Mouse (Mus musculus): Measurements from ENCODE around the gene Ppp1r3e. TPM values are rescaled to one million over a fixed set of nuclear protein-coding genes. Genes with fewer than 3 reads are reported as not detected.
A peak's percentile ranks its signal among the peaks of the same experiment; 100 is the strongest.

The Ppp1r3e gene
- total and polyA plus RNA-seq, 3 experiments: 0.87 to 8.7 (median 1.2) TPM

- Histone ChIP-seq H3K36me3 (replicated peaks) (no peaks in the 10 kb centered on the region), H3K4me3 (ENCODE audit: low read depth, low read length) (no peak overlapping the region), H3K9me3 (replicated peaks) (no peaks in the 10 kb centered on the region), H3K4me1 (ENCODE audit: insufficient read depth, low read depth, low read length) (peaks cover 2% of the 10 kb centered on the region; the same call in 1 of the 2 replicates), H3K27me3 (ENCODE audit: insufficient read depth, low read length) (peaks cover 51% of the 10 kb centered on the region)
- no peak for ATAC-seq (ENCODE audit: extremely low read depth, insufficient number of reproducible peaks, low FRiP score, poor library complexity, severe bottlenecking)
- no peak for TF ChIP-seq TAL1 (conservative IDR thresholded peaks at IDR 0.05; ENCODE audit: low read depth, low read length)
- no peak for DNase-seq (ENCODE audit: low spot score)
Observed at GRCm38 (mm10) chr14:54913343-54913742, 36.0 kb upstream of the Ppp1r3e start.

- no peak for TF ChIP-seq GATA2 (IDR thresholded peaks at IDR 0.05; ENCODE audit: borderline replicate concordance, low read depth, low read length)
- no peak for TF ChIP-seq GATA1 (IDR thresholded peaks at IDR 0.05; ENCODE audit: borderline replicate concordance, low read length)
- no peak for TF ChIP-seq CTCF (IDR thresholded peaks at IDR 0.05; ENCODE audit: low read depth, low read length)
- TF ChIP-seq POLR2AphosphoS5 (IDR thresholded peaks at IDR 0.05; ENCODE audit: insufficient replicate concordance, low read depth, low read length): no peak
- TF ChIP-seq TAL1 (conservative IDR thresholded peaks at IDR 0.05; ENCODE audit: low read depth, low read length): no peak
- DNase-seq (ENCODE audit: low spot score): no peak
- H3K9me3 ChIP-seq (replicated peaks): no peaks in the 10 kb centered on the region
- ATAC-seq (ENCODE audit: extremely low read depth, insufficient number of reproducible peaks, low FRiP score, poor library complexity, severe bottlenecking): no peak
- H3K27me3 ChIP-seq (ENCODE audit: insufficient read depth, low read length): peaks cover 56% of the 10 kb centered on the region
- peaks cover 2% of the 10 kb centered on the region; the same call in 1 of the 2 replicates for H3K4me1 ChIP-seq (ENCODE audit: insufficient read depth, low read depth, low read length)
- no peaks in the 10 kb centered on the region for H3K36me3 ChIP-seq (replicated peaks)
- H3K4me3 ChIP-seq (ENCODE audit: low read depth, low read length): no peak within 1 kb of the TSS
Observed at GRCm38 (mm10) chr14:54912886-54913285, 35.5 kb upstream of the Ppp1r3e start, which contains the start of gene Slc22a17. Gene Slc22a17, minus strand, starts transcription at chr14:54913132.

- peaks cover 2% of the 10 kb centered on the region for H3K4me1 ChIP-seq (ENCODE audit: insufficient read depth, low read depth, low read length)
- TF ChIP-seq TAL1 (conservative IDR thresholded peaks at IDR 0.05; ENCODE audit: low read depth, low read length): no peak
- no peak for TF ChIP-seq GATA2 (IDR thresholded peaks at IDR 0.05; ENCODE audit: borderline replicate concordance, low read depth, low read length)
- TF ChIP-seq GATA1 (IDR thresholded peaks at IDR 0.05; ENCODE audit: borderline replicate concordance, low read length): no peak
- TF ChIP-seq POLR2AphosphoS5 (IDR thresholded peaks at IDR 0.05; ENCODE audit: insufficient replicate concordance, low read depth, low read length): no peak
- no peak for TF ChIP-seq CTCF (IDR thresholded peaks at IDR 0.05; ENCODE audit: low read depth, low read length)
- H3K9me3 ChIP-seq (replicated peaks): no peaks in the 10 kb centered on the region
- DNase-seq (ENCODE audit: low spot score): no peak
- H3K4me3 ChIP-seq (ENCODE audit: low read depth, low read length): no peak overlapping the region
- no peaks in the 10 kb centered on the region for H3K36me3 ChIP-seq (replicated peaks)
- H3K27me3 ChIP-seq (ENCODE audit: insufficient read depth, low read length): peaks cover 59% of the 10 kb centered on the region
- ATAC-seq (ENCODE audit: extremely low read depth, insufficient number of reproducible peaks, low FRiP score, poor library complexity, severe bottlenecking): no peak
Observed at GRCm38 (mm10) chr14:54912109-54912850, 34.9 kb upstream of the Ppp1r3e start.

- DNase-seq (ENCODE audit: low spot score): no peak
- Histone ChIP-seq H3K4me1 (ENCODE audit: insufficient read depth, low read depth, low read length) (peaks cover 2% of the 10 kb centered on the region), H3K4me3 (ENCODE audit: low read depth, low read length) (no peak overlapping the region), H3K9me3 (replicated peaks) (no peaks in the 10 kb centered on the region), H3K27me3 (ENCODE audit: insufficient read depth, low read length) (peaks cover 62% of the 10 kb centered on the region), H3K36me3 (replicated peaks) (no peaks in the 10 kb centered on the region)
- no peak for ATAC-seq (ENCODE audit: extremely low read depth, insufficient number of reproducible peaks, low FRiP score, poor library complexity, severe bottlenecking)
- TF ChIP-seq CTCF (IDR thresholded peaks at IDR 0.05; ENCODE audit: low read depth, low read length) (no peak), POLR2AphosphoS5 (IDR thresholded peaks at IDR 0.05; ENCODE audit: insufficient replicate concordance, low read depth, low read length) (no peak), GATA1 (IDR thresholded peaks at IDR 0.05; ENCODE audit: borderline replicate concordance, low read length) (no peak), GATA2 (IDR thresholded peaks at IDR 0.05; ENCODE audit: borderline replicate concordance, low read depth, low read length) (no peak), TAL1 (conservative IDR thresholded peaks at IDR 0.05; ENCODE audit: low read depth, low read length) (no peak)
Observed at GRCm38 (mm10) chr14:54908682-54909081, 31.3 kb upstream of the Ppp1r3e start.

GRCm38 (mm10) chr14:54903641-54904040 is 26.3 kb upstream of the Ppp1r3e start:
- H3K27me3 ChIP-seq (ENCODE audit: insufficient read depth, low read length): peaks cover 26% of the 10 kb centered on the region
- no peak overlapping the region for H3K4me3 ChIP-seq (ENCODE audit: low read depth, low read length)
- TF ChIP-seq GATA1 (IDR thresholded peaks at IDR 0.05; ENCODE audit: borderline replicate concordance, low read length) (no peak), TAL1 (conservative IDR thresholded peaks at IDR 0.05; ENCODE audit: low read depth, low read length) (no peak), GATA2 (IDR thresholded peaks at IDR 0.05; ENCODE audit: borderline replicate concordance, low read depth, low read length) (no peak), CTCF (IDR thresholded peaks at IDR 0.05; ENCODE audit: low read depth, low read length) (no peak), POLR2AphosphoS5 (IDR thresholded peaks at IDR 0.05; ENCODE audit: insufficient replicate concordance, low read depth, low read length) (no peak)
- peaks cover 13% of the 10 kb centered on the region for H3K36me3 ChIP-seq (replicated peaks)
- peaks cover 5% of the 10 kb centered on the region for H3K4me1 ChIP-seq (ENCODE audit: insufficient read depth, low read depth, low read length)
- H3K9me3 ChIP-seq (replicated peaks): no peaks in the 10 kb centered on the region
- DNase-seq (ENCODE audit: low spot score): no peak
- no peak for ATAC-seq (ENCODE audit: extremely low read depth, insufficient number of reproducible peaks, low FRiP score, poor library complexity, severe bottlenecking)

- DNase-seq (ENCODE audit: low spot score) (peak; percentile 52), ATAC-seq (ENCODE audit: extremely low read depth, insufficient number of reproducible peaks, low FRiP score, poor library complexity, severe bottlenecking) (no peak)
- no peak overlapping the region for H3K4me3 ChIP-seq (ENCODE audit: low read depth, low read length)
- peaks cover 3% of the 10 kb centered on the region; the same call in 1 of the 2 replicates for H3K27me3 ChIP-seq (ENCODE audit: insufficient read depth, low read length)
- H3K36me3 ChIP-seq (replicated peaks): peaks cover 45% of the 10 kb centered on the region
- H3K9me3 ChIP-seq (replicated peaks): no peaks in the 10 kb centered on the region
- TF ChIP-seq POLR2AphosphoS5 (IDR thresholded peaks at IDR 0.05; ENCODE audit: insufficient replicate concordance, low read depth, low read length): no peak; the same call in 1 of the 2 replicates
- TF ChIP-seq CTCF (IDR thresholded peaks at IDR 0.05; ENCODE audit: low read depth, low read length): peak; percentile 57; the same call in 1 of the 2 replicates
- H3K4me1 ChIP-seq (ENCODE audit: insufficient read depth, low read depth, low read length): peaks cover 27% of the 10 kb centered on the region
Observed at GRCm38 (mm10) chr14:54900383-54900782, 23.0 kb upstream of the Ppp1r3e start.

Data from G1E (cell line).